Mouse (Mus musculus) inflammation-experienced regulatory T-cells, adult 6 months (primary cell): ENCODE measurements around the gene Gm13124. TPM values are rescaled to one million over a fixed set of nuclear protein-coding genes. Genes with fewer than 3 reads are reported as not detected.
"Not testable (repeated sequence)": the region's sequence is repeated elsewhere in the genome, so short reads cannot be mapped to it uniquely, and the experiment has no call there.

Source experiments
- ATAC-seq: one replicate; pipeline ENCODE4 v1.8.0; 2017
- polyA plus RNA-seq, 3 experiments: library from polyadenylated mRNA; unstranded; fragments of 100-300 nt; shearing (Covaris generic); gene quantifications; one replicate each; pipeline ENCODE4 v1.2.1; 2017

Gene Gm13124
- polyA plus RNA-seq: not detected

GRCm38 (mm10) chr4:144565034-144565433 is at the start of gene Gm13124:
Gene Gm13124, minus strand, starts transcription at chr4:144565134.
- ATAC-seq: no peak

GRCm38 (mm10) chr4:144614586-144614985 is 49.7 kb upstream of the Gm13124 start:
- no peak for ATAC-seq

- ATAC-seq: no peak
Observed at GRCm38 (mm10) chr4:144613407-144613806, 48.5 kb upstream of the Gm13124 start, which contains the start of gene Aadacl4. Gene Aadacl4, plus strand, starts transcription at chr4:144613707.

- ATAC-seq: no peak
Observed at GRCm38 (mm10) chr4:144592790-144593189, 27.9 kb upstream of the Gm13124 start.

GRCm38 (mm10) chr4:144586207-144586606 is 21.3 kb upstream of the Gm13124 start:
- not testable (repeated sequence) for ATAC-seq

- ATAC-seq: no peak
Observed at GRCm38 (mm10) chr4:144567752-144568151, 2.8 kb upstream of the Gm13124 start.

- no peak for ATAC-seq
Observed at GRCm38 (mm10) chr4:144561205-144561604, 3.7 kb downstream of the Gm13124 start.

- ATAC-seq: no peak
Observed at GRCm38 (mm10) chr4:144559792-144560191, 5.1 kb downstream of the Gm13124 start.

GRCm38 (mm10) chr4:144551156-144551555 is 13.8 kb downstream of the Gm13124 start:
- ATAC-seq: no peak

GRCm38 (mm10) chr4:144545339-144545738 is 19.6 kb downstream of the Gm13124 start:
- not testable (repeated sequence) for ATAC-seq

GRCm38 (mm10) chr4:144544689-144545088 is 20.2 kb downstream of the Gm13124 start:
- no peak for ATAC-seq

- ATAC-seq: no peak
Observed at GRCm38 (mm10) chr4:144519522-144519921, 45.4 kb downstream of the Gm13124 start, which contains the start of gene 9430007A20Rik. Gene 9430007A20Rik, plus strand, starts transcription at chr4:144519822.

GRCm38 (mm10) chr4:144506518-144506917 is 58.4 kb downstream of the Gm13124 start:
- no peak for ATAC-seq

Other genes with a start within 250 kb of the Gm13124 start
- gene Gm13128, start 234.9 kb downstream of the Gm13124 start, polyA plus RNA-seq: not detected
- gene Gm13119, start 207.2 kb downstream of the Gm13124 start, polyA plus RNA-seq: not detected
- gene Pramef20, start 187.2 kb downstream of the Gm13124 start, polyA plus RNA-seq: not detected
- gene Pramef12, start 156.7 kb downstream of the Gm13124 start, polyA plus RNA-seq: not detected
- not detected for gene 1700012P22Rik, start 126.4 kb downstream of the Gm13124 start, polyA plus RNA-seq
- not detected for gene Gm9944, start 111.8 kb downstream of the Gm13124 start, polyA plus RNA-seq
- not detected for gene Aadacl3, start 101.4 kb downstream of the Gm13124 start, polyA plus RNA-seq
- not detected for gene 9430007A20Rik, start 45.3 kb downstream of the Gm13124 start, polyA plus RNA-seq
- not detected for gene Aadacl4, start 48.6 kb upstream of the Gm13124 start, polyA plus RNA-seq
- gene Gm436, start 121.2 kb upstream of the Gm13124 start, polyA plus RNA-seq: not detected
- gene Gm13178, start 156.3 kb upstream of the Gm13124 start, polyA plus RNA-seq: not detected
- not detected for gene Gm438, start 221.4 kb upstream of the Gm13124 start, polyA plus RNA-seq